Mouse (Mus musculus) kidney, postnatal 25 days (tissue): ENCODE data around the gene Fdxr.

Experiments
- DNase-seq, 2 experiments: peaks; one replicate each; pipeline ENCODE4 v3.0.0; 2021; ENCODE audit warnings: mixed read lengths in 2 of 2

Gene Fdxr

DNA sequence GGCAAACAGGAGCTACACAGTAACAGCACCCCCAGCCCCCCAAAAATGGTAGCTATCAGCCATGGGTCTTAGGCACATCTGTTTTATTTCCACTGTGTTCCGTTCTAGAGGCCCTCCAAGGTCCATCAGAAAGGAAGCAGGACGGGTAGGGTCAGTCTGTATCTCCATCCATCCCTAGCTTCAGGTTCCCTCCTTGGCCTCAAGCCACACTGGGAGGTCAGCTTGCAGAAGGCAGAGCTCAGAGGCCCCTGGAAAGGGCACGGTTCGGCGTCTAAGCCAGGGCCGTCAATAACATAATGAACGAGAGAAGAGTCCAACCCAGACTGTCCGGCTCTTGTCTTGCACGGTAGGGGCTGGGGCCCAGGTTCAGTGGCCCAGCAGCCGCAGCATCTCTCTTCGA, 8.9 kb downstream of the Fdxr start:
- DNase-seq = no peak

DNA sequence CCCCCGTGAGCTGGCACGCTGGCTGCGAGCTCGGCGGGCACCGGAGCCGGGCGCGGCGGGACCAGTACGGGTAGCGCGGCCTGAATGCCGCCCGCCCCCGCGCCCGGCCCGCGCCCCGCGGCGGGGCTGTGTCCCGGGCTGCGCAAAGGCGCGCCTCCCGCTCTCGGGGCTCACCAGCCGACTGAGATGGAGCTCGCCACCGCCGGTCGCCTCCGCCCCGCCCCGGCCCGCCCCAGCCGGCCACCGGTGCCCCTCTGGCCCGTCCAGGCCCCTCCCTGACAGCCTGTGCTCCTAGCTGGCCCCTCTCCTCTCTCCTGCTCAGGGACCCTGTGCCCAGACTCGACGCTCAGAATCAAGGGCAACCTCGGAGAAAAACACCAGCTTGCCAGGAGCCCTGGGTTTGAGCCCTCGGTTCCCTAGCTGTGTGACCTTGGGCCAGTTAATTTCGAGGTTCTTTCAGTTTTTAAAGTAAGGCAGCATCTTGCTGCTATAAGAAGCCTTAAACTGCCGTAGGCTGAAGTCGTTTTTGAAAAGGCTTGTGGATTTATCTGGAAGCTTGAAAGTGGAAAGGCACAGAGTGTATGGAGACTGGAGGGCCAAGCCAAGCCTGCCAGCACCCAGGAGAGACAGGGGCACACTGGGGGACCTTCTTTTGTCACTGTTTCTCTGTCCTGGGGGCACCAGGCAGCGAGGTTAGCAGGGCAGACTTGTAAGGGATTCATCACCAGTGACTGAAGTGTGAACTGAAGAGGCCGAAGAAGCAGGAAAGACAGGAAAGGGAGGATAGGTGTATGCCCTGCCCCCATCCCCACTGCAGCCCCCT, 9.6 kb downstream of the Fdxr start, which contains the start of gene Grin2c:
Gene Grin2c (minus strand): TSS at position 183 of the 823 bp plus-strand sequence.
- DNase-seq = no peak

- DNase-seq = no peak
These were observed 10.5 kb downstream of the Fdxr start for GRCm38 (mm10) chr11:115266400-115266778.

DNA sequence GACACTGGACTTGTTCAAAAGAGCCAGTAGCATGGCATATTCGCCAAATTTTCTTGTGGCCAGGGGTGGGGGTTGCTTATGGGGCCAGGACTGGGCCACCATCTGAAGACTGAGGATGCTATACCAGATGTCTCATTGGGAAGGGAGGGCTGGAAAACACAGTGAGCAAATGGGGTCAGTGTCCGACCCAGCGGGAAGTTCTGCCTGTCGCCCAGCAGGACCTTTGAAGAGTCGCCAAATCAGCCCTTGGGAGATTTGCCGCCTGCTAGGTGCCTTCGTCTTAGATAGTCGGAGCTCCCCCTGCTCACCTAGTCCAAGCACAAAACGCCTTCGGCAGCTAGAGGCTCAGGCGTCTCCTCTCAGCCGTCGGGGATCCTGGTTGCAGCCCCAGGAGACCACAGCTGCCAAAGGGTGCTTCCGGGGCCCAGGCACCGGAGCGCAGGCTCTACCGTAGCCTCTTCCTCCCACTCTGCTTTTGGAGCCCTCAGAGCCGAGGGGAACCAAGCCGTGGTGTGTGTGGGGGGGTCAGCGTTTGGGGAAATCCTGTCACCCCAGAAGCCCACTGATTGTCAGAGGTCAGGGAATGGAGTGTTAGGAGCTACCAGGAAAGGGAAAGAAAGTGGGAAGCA, 11.0 kb downstream of the Fdxr start:
- no peak for DNase-seq

DNA sequence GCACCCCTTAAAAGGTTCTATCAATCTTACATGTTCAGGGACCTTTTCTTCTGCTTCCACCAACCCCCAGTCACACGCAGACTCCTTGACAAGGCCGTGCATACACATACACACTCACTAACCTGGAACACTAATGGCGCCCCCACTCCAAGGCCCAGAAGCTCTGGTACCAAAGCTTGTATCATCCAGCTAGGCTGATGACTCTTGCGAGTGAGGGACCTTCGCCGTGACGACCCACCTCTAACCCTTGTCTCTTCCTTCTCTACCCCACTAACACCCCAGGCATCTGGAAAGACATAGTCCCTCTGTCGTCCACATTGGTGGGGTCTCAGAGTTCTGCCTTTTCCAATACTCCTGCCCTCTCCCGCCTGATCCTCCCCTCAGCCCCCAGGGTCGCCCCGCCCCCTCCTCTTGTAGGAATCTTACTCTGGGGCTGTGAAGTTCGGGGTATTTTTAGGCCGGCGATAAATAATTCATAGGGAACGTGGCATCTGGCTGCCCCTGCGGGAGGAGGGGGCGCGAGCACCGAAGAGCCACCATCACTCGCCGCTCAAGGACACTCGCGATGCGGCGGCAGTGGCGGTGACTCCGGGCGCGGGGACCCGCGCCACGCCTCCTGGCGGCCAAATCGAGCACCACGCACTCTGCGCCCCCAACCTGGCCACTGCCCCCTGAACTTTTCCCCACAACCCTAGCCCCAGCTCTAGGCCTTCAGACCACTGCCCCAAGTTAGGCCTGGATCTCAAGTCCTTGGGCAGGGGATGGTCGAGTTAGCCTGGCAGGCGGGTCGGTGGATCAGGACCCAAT, 11.8 kb downstream of the Fdxr start:
- no peak for DNase-seq

GRCm38 (mm10) chr11:115264136-115264861, 12.6 kb downstream of the Fdxr start:
- no peak for DNase-seq

DNA sequence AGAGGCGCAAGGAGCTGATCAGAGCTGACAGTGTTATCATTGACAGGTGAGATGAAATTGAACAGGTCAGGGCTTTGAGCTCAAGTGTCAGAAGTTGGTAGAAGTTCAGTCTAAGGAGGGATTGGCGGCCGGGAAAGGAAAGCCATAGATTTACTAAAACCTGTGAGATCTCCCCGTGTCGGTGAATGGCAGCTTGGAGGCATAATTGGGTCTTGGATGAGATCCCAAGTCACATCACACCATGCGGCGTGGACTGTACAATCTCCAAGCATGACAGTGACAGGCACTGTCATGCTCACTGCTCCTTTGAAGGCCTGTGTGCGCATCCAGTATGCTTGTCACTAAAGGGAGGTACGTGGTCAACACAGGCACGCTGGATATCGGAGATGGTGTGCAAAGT, 13.9 kb downstream of the Fdxr start:
- no peak for DNase-seq

- DNase-seq = no peak
These were observed 17.7 kb downstream of the Fdxr start for GRCm38 (mm10) chr11:115259134-115259533.

DNA sequence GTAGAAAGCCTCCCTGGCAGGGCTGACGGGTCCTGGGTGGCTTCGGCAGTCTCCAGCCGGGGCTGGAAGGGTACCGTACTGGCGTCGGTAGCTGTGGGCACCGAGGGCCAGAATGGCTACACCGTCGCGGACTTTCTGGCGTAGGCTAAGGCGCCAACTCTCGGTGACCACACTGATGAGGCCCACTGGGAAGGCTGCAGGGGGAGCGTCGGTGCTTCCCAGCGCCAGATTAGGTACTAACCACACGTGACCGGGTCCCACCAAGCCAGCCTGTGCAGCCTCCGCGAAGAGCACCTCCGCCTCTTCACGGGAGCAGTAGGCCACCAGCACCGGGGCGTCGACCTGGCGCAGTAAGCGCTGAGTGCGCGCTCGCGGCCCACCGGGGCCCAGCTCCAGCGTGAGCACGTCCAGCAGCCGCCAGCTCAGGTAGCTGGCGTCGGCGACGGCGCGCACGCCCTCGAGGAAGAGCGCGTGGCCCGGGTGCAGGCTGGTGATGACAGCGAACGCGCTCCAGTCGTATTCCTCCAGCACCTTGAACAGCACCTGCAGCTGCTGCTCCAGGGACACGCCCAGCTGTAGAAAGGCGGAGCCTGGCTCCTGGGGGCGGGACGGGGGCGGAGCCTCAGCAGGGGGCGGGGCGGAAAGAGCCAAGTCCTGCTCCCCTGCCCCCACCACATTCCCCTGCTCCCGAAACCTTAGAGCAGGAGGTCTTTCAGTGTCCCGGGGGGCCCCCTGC, 18.9 kb downstream of the Fdxr start:
- peak in 1 of 2 experiments; percentile 23 for DNase-seq

DNA sequence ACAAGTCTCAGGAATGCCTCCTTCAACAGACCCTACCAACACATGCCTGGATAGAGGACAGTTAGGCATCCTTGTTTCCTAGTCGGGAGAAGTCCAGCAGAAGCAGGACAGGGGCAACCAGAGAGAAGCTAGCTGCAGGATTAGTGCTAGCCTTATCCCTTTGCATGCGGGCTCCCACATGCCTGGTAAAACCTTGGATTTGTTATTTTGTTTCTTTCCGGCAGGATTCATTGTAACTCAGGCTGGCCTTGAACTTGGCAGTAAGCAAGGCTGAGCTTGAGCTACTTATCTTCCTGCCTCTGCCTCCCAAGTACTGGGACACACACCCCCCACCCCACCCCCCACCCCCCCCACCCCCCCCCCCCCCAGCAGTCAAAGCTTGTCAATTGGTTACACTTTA, 25.6 kb downstream of the Fdxr start:
- DNase-seq = no peak

- no peak for DNase-seq
These were observed 26.3 kb downstream of the Fdxr start for GRCm38 (mm10) chr11:115250405-115251090.

GRCm38 (mm10) chr11:115249721-115250404, 27.0 kb downstream of the Fdxr start:
- DNase-seq = no peak

DNA sequence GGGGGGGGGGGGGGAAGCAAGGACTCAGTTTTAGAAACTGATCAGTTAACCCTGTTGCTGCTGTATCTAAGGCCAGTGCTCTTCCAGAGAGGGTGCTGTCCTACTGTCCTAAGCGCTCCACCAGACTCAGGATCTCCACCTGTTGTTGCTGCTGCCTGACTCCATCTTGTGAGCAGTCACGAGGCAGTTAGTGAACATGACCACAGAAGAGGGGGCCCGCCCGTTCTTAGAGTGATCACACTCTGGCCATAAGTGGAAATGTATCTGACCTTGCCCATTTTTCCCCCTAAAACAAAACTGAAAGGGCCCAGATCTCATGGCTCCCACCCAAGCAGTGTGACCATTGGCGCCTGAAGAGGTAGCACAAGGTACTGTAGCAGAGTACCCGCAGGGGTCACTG, 28.9 kb downstream of the Fdxr start:
- no peak for DNase-seq

GRCm38 (mm10) chr11:115247240-115247639, 29.6 kb downstream of the Fdxr start:
- no peak for DNase-seq

GRCm38 (mm10) chr11:115246386-115246785, 30.5 kb downstream of the Fdxr start:
- no peak for DNase-seq

GRCm38 (mm10) chr11:115244840-115245239, 32.0 kb downstream of the Fdxr start:
- peak; percentile 28 to 74 for DNase-seq

DNA sequence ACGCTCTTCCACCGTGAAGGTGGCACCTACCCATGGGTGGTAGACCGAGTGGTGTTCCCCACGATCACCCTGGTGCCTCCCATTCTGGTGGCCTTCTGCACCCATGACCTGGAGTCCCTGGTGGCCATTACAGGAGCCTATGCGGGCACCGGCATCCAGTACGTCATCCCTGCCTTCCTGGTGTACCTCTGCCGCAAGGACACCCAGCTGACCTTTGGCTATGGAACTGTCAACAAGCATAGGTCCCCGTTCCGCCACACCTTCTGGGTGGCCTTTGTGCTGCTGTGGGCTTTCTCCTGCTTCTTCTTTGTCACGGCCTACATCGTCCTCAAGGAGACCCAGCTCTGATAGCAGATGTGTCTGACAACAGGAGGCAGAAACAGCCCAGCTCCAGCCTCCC, 33.1 kb downstream of the Fdxr start:
- DNase-seq = no peak

- DNase-seq = no peak
These were observed 34.1 kb downstream of the Fdxr start for GRCm38 (mm10) chr11:115242746-115243145.

DNA sequence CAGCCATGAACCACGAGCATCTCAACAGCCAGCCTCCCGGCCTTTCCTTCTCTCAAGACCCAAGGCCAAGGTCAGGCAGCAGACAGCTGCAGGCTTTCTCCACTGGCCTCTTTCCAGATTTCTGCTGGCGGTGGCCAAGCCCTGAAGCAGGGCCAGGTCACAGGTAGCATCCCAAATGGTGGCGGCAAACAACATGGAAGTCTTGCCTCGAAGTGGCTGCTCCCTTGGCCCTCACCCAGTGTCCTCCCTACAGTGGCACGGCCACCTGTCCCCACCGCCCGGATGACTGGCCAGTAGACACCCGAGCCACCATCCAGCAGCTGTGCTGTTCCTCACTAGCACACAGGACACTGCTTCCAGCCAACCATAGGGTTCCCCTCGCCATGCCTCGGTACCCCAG, 35.4 kb downstream of the Fdxr start:
- DNase-seq = no peak

- no peak for DNase-seq
These were observed 40.3 kb downstream of the Fdxr start for GRCm38 (mm10) chr11:115236570-115236969.
